ENCODE assay signal across 8 mouse cellular contexts in the genomic region with DNA sequence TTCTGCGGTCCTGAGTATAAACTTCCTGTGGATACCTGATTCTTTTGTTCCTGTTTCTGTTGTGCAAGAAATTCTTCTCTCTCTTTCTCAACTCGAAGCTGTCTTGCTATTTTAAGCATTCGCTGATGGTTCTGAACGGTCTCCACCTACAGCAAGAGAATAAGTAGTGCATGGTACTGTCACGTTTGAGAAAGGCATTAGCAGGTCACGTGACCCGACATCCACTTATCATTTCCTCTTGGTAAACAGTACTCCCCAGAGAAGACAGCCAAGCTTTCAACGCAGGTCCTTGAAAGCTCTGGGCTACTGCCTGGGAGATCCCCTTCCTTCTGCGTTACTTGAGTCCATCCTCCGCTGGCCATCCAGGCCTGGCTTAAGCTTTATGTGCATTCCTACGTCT. TPM values are rescaled to one million over a fixed set of nuclear protein-coding genes. Genes with fewer than 3 reads are reported as not detected.
DNase-seq lines count a peak whose midpoint lies in the region; ATAC-seq lines count a peak whose summit lies in the region.
"Had no signal": no experiment of that assay in that cellular context is flagged by ENCODE, and none has a peak within 500 bp of the region (broad histone marks: within the 10 kb centered on the region; RNA-seq: fewer than 3 reads in every experiment).

No protein-coding gene starts in this region.

- no peak overlapping the region for H3K9ac ChIP-seq in heart, embryonic 11.5 days (ENCODE audit: low read depth, low read length)
- H3K9ac ChIP-seq in lung, embryonic 16.5 days (ENCODE audit: low read length): no peak overlapping the region
- H3K9ac ChIP-seq in midbrain, embryonic 11.5 days (ENCODE audit: low read length): no peak overlapping the region
- H3K9ac ChIP-seq: liver, embryonic 13.5 days had no signal

- ATAC-seq in heart, embryonic 11.5 days (replicated peaks; ENCODE audit: insufficient number of reproducible peaks, low FRiP score, low TSS enrichment): peak; percentile 59; the same call in 1 of the 2 replicates
- peak; percentile 93 for ATAC-seq in lung, embryonic 16.5 days (ENCODE audit: low read depth)
- ATAC-seq in midbrain, embryonic 11.5 days (ENCODE audit: low FRiP score): no peak

- DNase-seq in right cerebral cortex, adult 18-20 months: peak; percentile 38
- DNase-seq in right cerebral cortex, postnatal 36 days (ENCODE audit: low spot score in 2 of 2): no peak
- peak; percentile 60 for DNase-seq in testis, postnatal 10 days (ENCODE audit: low spot score)
- DNase-seq in midbrain, embryonic 11.5 days (ENCODE audit: low spot score, missing footprints): no peak
- no peak for DNase-seq in cerebellum, adult 9-11 months
- DNase-seq: liver, embryonic 13.5 days had no signal

- no peak overlapping the region for H3K4me2 ChIP-seq in heart, embryonic 11.5 days
- H3K4me2 ChIP-seq in lung, embryonic 16.5 days (ENCODE audit: low read depth, low read length): no peak overlapping the region
- H3K4me2 ChIP-seq in midbrain, embryonic 11.5 days: no peak overlapping the region
- H3K4me2 ChIP-seq: liver, embryonic 13.5 days had no signal

- H3K4me1 ChIP-seq in heart, embryonic 11.5 days (ENCODE audit: control insufficient read depth, insufficient read depth, low read length): peaks cover 13% of the 10 kb centered on the region
- H3K4me1 ChIP-seq in lung, embryonic 16.5 days (replicated peaks; ENCODE audit: control insufficient read depth, insufficient read depth, low read length): peaks cover 11% of the 10 kb centered on the region
- no peaks in the 10 kb centered on the region for H3K4me1 ChIP-seq in midbrain, embryonic 11.5 days (ENCODE audit: control insufficient read depth, insufficient read depth, low read length)

- H3K27me3 ChIP-seq in heart, embryonic 11.5 days (ENCODE audit: control insufficient read depth, insufficient read depth, low read length): no peaks in the 10 kb centered on the region
- no peaks in the 10 kb centered on the region for H3K27me3 ChIP-seq in lung, embryonic 16.5 days (ENCODE audit: control insufficient read depth, insufficient read depth, low read depth, low read length)
- H3K27me3 ChIP-seq in midbrain, embryonic 11.5 days (ENCODE audit: control insufficient read depth, insufficient read depth, low read length): no peaks in the 10 kb centered on the region
- H3K27me3 ChIP-seq: liver, embryonic 13.5 days had no signal

- peak overlapping the region; percentile 57 for H3K27ac ChIP-seq in heart, embryonic 11.5 days (ENCODE audit: low read depth, low read length)
- peak overlapping the region; percentile 76 for H3K27ac ChIP-seq in lung, embryonic 16.5 days (ENCODE audit: low read length)
- H3K27ac ChIP-seq in midbrain, embryonic 11.5 days (ENCODE audit: low read depth, low read length): no peak overlapping the region
- H3K27ac ChIP-seq: liver, embryonic 13.5 days had no signal

- H3K9me3 ChIP-seq in heart, embryonic 11.5 days (replicated peaks; ENCODE audit: control insufficient read depth, low read length): no peaks in the 10 kb centered on the region
- no peaks in the 10 kb centered on the region for H3K9me3 ChIP-seq in lung, embryonic 16.5 days (ENCODE audit: control insufficient read depth, low read length)
- no peaks in the 10 kb centered on the region for H3K9me3 ChIP-seq in midbrain, embryonic 11.5 days (ENCODE audit: control insufficient read depth, low read length)
- H3K9me3 ChIP-seq: liver, embryonic 13.5 days had no signal

- H3K36me3 ChIP-seq in heart, embryonic 11.5 days (ENCODE audit: control insufficient read depth, insufficient read depth, low read length): peaks cover 12% of the 10 kb centered on the region
- H3K36me3 ChIP-seq in lung, embryonic 16.5 days (ENCODE audit: control insufficient read depth, insufficient read depth, low read length): peaks cover 19% of the 10 kb centered on the region
- peaks cover 27% of the 10 kb centered on the region for H3K36me3 ChIP-seq in midbrain, embryonic 11.5 days (ENCODE audit: control insufficient read depth, insufficient read depth, low read length)

- H3K4me3 ChIP-seq in heart, embryonic 11.5 days (ENCODE audit: low read depth, low read length): no peak overlapping the region
- H3K4me3 ChIP-seq in lung, embryonic 16.5 days (ENCODE audit: low read length): no peak overlapping the region
- no peak overlapping the region for H3K4me3 ChIP-seq in midbrain, embryonic 11.5 days (ENCODE audit: low read depth, low read length)
- H3K4me3 ChIP-seq: liver, embryonic 13.5 days had no signal

- 36% methylated on average over 11 of the region's 11 CpGs for WGBS in heart, embryonic 11.5 days (ENCODE audit: insufficient replicate concordance)
- 18% methylated on average over 11 of the region's 11 CpGs for WGBS in lung, embryonic 16.5 days
- 85% methylated on average over 11 of the region's 11 CpGs for WGBS in midbrain, embryonic 11.5 days

RNA-seq across cellular contexts. Expression of gene Ift81, which starts 12.1 kb away (rescaled TPM):
- polyA plus RNA-seq in heart, embryonic 11.5 days (2014; fragmentation: Nextera tagmentation; extraction: Ambion mirVana): 23.9 and 28.4 TPM in 2 replicates
- polyA plus RNA-seq in lung, embryonic 16.5 days (2015; fragmentation: Nextera tagmentation; extraction: Ambion mirVana): 41.3 and 46.0 TPM in 2 replicates
- 48.5 and 50.5 TPM in 2 replicates for polyA plus RNA-seq in midbrain, embryonic 11.5 days (2014; fragmentation: Nextera tagmentation; extraction: Ambion mirVana)

RNA-seq across cellular contexts. Expression of gene P2rx7, which starts 41.5 kb away (rescaled TPM):
- 0.36 and 1.00 TPM in 2 replicates for polyA plus RNA-seq in heart, embryonic 11.5 days (2014; fragmentation: Nextera tagmentation; extraction: Ambion mirVana)
- 4.2 TPM in 2 replicates for polyA plus RNA-seq in lung, embryonic 16.5 days (2015; fragmentation: Nextera tagmentation; extraction: Ambion mirVana)
- 0.63 and 0.92 TPM in 2 replicates for polyA plus RNA-seq in midbrain, embryonic 11.5 days (2014; fragmentation: Nextera tagmentation; extraction: Ambion mirVana)

Comparison
In these comparisons a context has a peak if more than half of its experiments do, and no peak if none do; other contexts are left out.
1. DNase-seq: peak in right cerebral cortex, adult 18-20 months (single experiment) and testis, postnatal 10 days (single experiment); none in right cerebral cortex, postnatal 36 days (0 of 2), midbrain, embryonic 11.5 days (single experiment) and cerebellum, adult 9-11 months (single experiment).